Mouse (Mus musculus) adrenal gland, postnatal 25 days (tissue): ENCODE measurements around the gene Mlec. TPM values are rescaled to one million over a fixed set of nuclear protein-coding genes. Genes with fewer than 3 reads are reported as not detected.
"Not testable (repeated sequence)": the region's sequence is repeated elsewhere in the genome, so short reads cannot be mapped to it uniquely, and the experiment has no call there.

Experiments
- DNase-seq: peaks from one replicate; pipeline ENCODE4 v3.0.0; 2021; ENCODE audit warnings: mixed read lengths
- total RNA-seq: library from RNA; stranded (reverse); gene quantifications from 2 replicates; pipeline ENCODE4 v1.2.3, GENCODE M21; 2021

The Mlec gene
- total RNA-seq, 1 experiment from 2014 or later, result 194 TPM

GRCm38 (mm10) chr5:115150991-115151390 lies 7.0 kb downstream of the Mlec start:
- DNase-seq, result no peak

- DNase-seq, result no peak
Measured at GRCm38 (mm10) chr5:115149675-115150459, 8.1 kb downstream of the Mlec start.

- not testable (repeated sequence) for DNase-seq
Measured at GRCm38 (mm10) chr5:115148872-115149271, 9.1 kb downstream of the Mlec start.

GRCm38 (mm10) chr5:115148378-115148777 lies 9.6 kb downstream of the Mlec start:
- no peak for DNase-seq

- no peak for DNase-seq
Measured at GRCm38 (mm10) chr5:115147388-115147787, 10.6 kb downstream of the Mlec start.

GRCm38 (mm10) chr5:115146747-115147130 lies 11.2 kb downstream of the Mlec start:
- no peak for DNase-seq

- no peak for DNase-seq
Measured at GRCm38 (mm10) chr5:115145976-115146746, 11.8 kb downstream of the Mlec start.

GRCm38 (mm10) chr5:115145253-115145968 lies 12.6 kb downstream of the Mlec start:
- no peak for DNase-seq

- DNase-seq, result no peak
Measured at GRCm38 (mm10) chr5:115144471-115144870, 13.5 kb downstream of the Mlec start.

GRCm38 (mm10) chr5:115143552-115143951 lies 14.4 kb downstream of the Mlec start:
- DNase-seq, result no peak

GRCm38 (mm10) chr5:115142166-115142697 lies 15.7 kb downstream of the Mlec start:
- no peak for DNase-seq

- no peak for DNase-seq
Measured at GRCm38 (mm10) chr5:115140726-115141125, 17.3 kb downstream of the Mlec start.

GRCm38 (mm10) chr5:115139124-115139523 lies 18.9 kb downstream of the Mlec start:
- no peak for DNase-seq

- peak; percentile 90 for DNase-seq
Measured at GRCm38 (mm10) chr5:115134234-115135165, 23.5 kb downstream of the Mlec start, which contains the start of gene Unc119b. Gene Unc119b, minus strand, starts transcription at chr5:115134975.

GRCm38 (mm10) chr5:115133358-115134066 lies 24.5 kb downstream of the Mlec start:
- no peak for DNase-seq

GRCm38 (mm10) chr5:115132465-115132864 lies 25.5 kb downstream of the Mlec start:
- no peak for DNase-seq

- no peak for DNase-seq
Measured at GRCm38 (mm10) chr5:115129328-115129727, 28.7 kb downstream of the Mlec start.

- no peak for DNase-seq
Measured at GRCm38 (mm10) chr5:115127421-115128179, 30.4 kb downstream of the Mlec start.

- DNase-seq, result no peak
Measured at GRCm38 (mm10) chr5:115126578-115127312, 31.2 kb downstream of the Mlec start.
